Mouse (Mus musculus): ENCODE results near the gene Tnfrsf18.

GRCm38 (mm10) chr4:155983788-155984187 lies 42.2 kb upstream of the Tnfrsf18 start:
- TF ChIP-seq EP300 (IDR thresholded peaks at IDR 0.05; ENCODE audit: low read depth) (no peak), CTCF (IDR thresholded peaks at IDR 0.05; ENCODE audit: low read depth) (no peak)
